Mouse (Mus musculus) liver, adult 2 months (tissue): Measurements from ENCODE around the gene Rrp12.

Source experiments
- CTCF ChIP-seq: fragments of 200-500 bp; IDR thresholded peaks from 2 replicates; pipeline ENCODE4 v1.5.1; 2011; ENCODE audit warnings: low read depth, low read length, control low read depth
- POLR2A ChIP-seq: fragments of 200-500 bp; IDR thresholded peaks from 2 replicates; pipeline ENCODE4 v1.6.1; 2011; ENCODE audit warnings: low read length, control low read depth; ENCODE audit not compliant: insufficient read depth; ENCODE audit errors: extremely low read depth

DNA sequence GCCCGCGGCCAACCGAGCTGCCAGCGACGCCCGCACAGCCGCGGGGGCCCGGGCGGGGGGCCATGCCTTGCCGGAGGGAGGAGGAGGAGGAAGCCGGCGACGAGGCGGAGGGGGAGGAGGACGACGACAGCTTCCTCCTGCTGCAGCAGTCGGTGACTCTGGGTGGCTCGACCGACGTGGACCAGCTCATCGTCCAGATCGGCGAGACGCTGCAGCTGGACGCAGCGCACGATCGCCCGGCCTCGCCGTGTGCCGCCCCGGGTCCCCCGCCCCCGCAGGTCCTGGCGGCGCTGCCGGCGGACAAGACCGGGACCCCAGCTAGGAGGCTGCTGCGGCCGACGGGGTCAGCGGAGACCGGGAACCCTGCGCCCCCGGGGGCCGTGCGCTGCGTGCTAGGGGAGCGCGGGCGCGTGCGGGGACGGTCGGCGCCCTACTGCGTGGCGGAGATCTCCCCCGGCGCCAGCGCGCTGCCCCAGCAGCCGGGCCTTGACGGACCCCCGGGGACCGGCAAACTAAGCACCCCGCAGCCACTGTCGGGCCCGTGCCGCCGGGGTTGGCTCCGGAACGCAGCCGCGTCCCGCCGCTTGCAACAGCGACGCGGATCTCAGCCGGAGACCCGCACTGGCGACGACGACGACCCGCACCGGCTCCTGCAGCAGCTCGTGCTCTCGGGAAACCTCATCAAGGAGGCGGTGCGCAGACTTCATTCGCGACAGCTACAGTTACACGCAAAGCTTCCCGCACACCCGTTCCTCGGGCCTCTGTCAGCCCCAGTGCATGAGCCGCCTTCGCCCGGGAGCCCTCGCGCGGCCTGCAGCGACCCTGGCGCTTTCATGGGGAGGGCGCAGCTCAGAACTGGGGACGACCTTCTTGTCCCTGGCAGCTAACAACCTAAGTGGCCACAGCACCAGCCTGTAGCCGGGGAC is 65.6 kb downstream of the Rrp12 start:
- TF ChIP-seq CTCF (no peak), POLR2A (no peak)
